ENCODE assay signal across 9 mouse cellular contexts in the genomic region with DNA sequence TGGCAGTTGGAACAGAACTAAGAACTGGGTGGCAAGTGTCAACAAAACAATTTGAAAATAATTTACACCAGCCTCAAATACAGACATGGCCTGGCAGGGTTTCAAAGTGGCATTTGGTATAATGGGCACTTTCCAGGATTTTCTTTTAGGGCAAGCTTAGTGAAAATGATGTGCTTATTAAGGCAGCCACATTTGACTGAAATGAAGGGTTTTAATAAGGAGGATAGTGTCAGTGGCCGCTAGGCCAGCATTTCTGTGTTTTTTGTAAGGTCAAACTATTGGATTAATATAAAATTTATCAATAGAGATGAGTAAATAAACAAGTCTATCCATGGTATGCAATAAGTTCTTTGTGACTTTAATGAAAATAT. TPM values are rescaled to one million over a fixed set of nuclear protein-coding genes. Genes with fewer than 3 reads are reported as not detected.
DNase-seq lines count a peak whose midpoint lies in the region; ATAC-seq and TF ChIP-seq lines count a peak whose summit lies in the region.
"Had no signal": no experiment of that assay in that cellular context is flagged by ENCODE, and none has a peak within 500 bp of the region (broad histone marks: within the 10 kb centered on the region; RNA-seq: fewer than 3 reads in every experiment).

No protein-coding gene starts in this region.

- H3K79me2 ChIP-seq in liver, adult 2 months (ENCODE audit: control insufficient read depth, insufficient read depth, low read length) = no peaks in the 10 kb centered on the region

- 58% methylated on average over 1 of the region's 1 CpGs for WGBS in liver, adult 2 months
- 52% methylated on average over 1 of the region's 1 CpGs for WGBS in forebrain, embryonic 15.5 days
- WGBS in limb, embryonic 13.5 days = 67% methylated on average over 1 of the region's 1 CpGs
- 40% methylated on average over 1 of the region's 1 CpGs for WGBS in olfactory bulb, adult 2 months

- DNase-seq in liver, adult 2 months (ENCODE audit: extremely low read depth, low read depth, low spot score) = no peak
- no peak for DNase-seq in liver
- no peak for DNase-seq in left cerebral cortex, adult 9 months (ENCODE audit: low spot score in 2 of 2)
- DNase-seq in urinary bladder, adult 18-20 months (ENCODE audit: low spot score in 2 of 2) = no peak

- TF ChIP-seq CTCF in liver, adult 2 months (IDR thresholded peaks at IDR 0.05; ENCODE audit: low read depth, low read length) = no peak
- TF ChIP-seq CTCF in olfactory bulb, adult 2 months (IDR thresholded peaks at IDR 0.05; ENCODE audit: insufficient read depth, low read depth, low read length) = no peak

- H3K9me3 ChIP-seq in forebrain, embryonic 15.5 days = no peaks in the 10 kb centered on the region
- H3K9me3 ChIP-seq in limb, embryonic 13.5 days = no peaks in the 10 kb centered on the region

- H3K9ac ChIP-seq in liver, adult 2 months (ENCODE audit: low read depth, low read length) = no peak overlapping the region
- no peak overlapping the region for H3K9ac ChIP-seq in forebrain, embryonic 15.5 days (replicated peaks)
- no peak overlapping the region for H3K9ac ChIP-seq in limb, embryonic 13.5 days

- peak overlapping the region; percentile 42 for H3K4me2 ChIP-seq in forebrain, embryonic 15.5 days (replicated peaks)
- peak overlapping the region; percentile 61 for H3K4me2 ChIP-seq in limb, embryonic 13.5 days (replicated peaks)

- H3K4me1 ChIP-seq in liver, adult 2 months (ENCODE audit: control insufficient read depth, insufficient read depth, low read length) = no peaks in the 10 kb centered on the region
- H3K4me1 ChIP-seq in forebrain, embryonic 15.5 days = no peaks in the 10 kb centered on the region
- H3K4me1 ChIP-seq in limb, embryonic 13.5 days = no peaks in the 10 kb centered on the region
- no peaks in the 10 kb centered on the region for H3K4me1 ChIP-seq in olfactory bulb, adult 2 months (ENCODE audit: control insufficient read depth, insufficient read depth, low read length)

- ATAC-seq in forebrain, embryonic 15.5 days (replicated peaks) = peak; percentile 29; the same call in 1 of the 2 replicates
- no peak for ATAC-seq in limb, embryonic 13.5 days (ENCODE audit: low FRiP score, low read depth)

- TF ChIP-seq POLR2A in liver, adult 2 months (IDR thresholded peaks at IDR 0.05; ENCODE audit: extremely low read depth, insufficient read depth, low read length) = no peak
- no peak for TF ChIP-seq POLR2A in olfactory bulb, adult 2 months (IDR thresholded peaks at IDR 0.05; ENCODE audit: insufficient read depth, low read depth, low read length)

- no peaks in the 10 kb centered on the region for H3K36me3 ChIP-seq in liver, adult 2 months (ENCODE audit: control insufficient read depth, insufficient read depth, low read length)
- H3K36me3 ChIP-seq in forebrain, embryonic 15.5 days = no peaks in the 10 kb centered on the region
- no peaks in the 10 kb centered on the region for H3K36me3 ChIP-seq in limb, embryonic 13.5 days

- H3K4me3 ChIP-seq in liver, adult 2 months (ENCODE audit: insufficient read depth, low read depth, low read length) = peak overlapping the region; percentile 60; the same call in 1 of the 2 replicates
- H3K4me3 ChIP-seq in forebrain, embryonic 15.5 days = peak overlapping the region; percentile 42
- peak overlapping the region; percentile 41 for H3K4me3 ChIP-seq in limb, embryonic 13.5 days
- H3K4me3 ChIP-seq in olfactory bulb, adult 2 months (ENCODE audit: insufficient read depth, low read depth, low read length) = peak overlapping the region; percentile 48

- H3K27ac ChIP-seq in liver, adult 2 months (replicated peaks; ENCODE audit: insufficient read depth, low read depth, low read length) = no peak overlapping the region
- no peak overlapping the region for H3K27ac ChIP-seq in forebrain, embryonic 15.5 days (replicated peaks)
- H3K27ac ChIP-seq in limb, embryonic 13.5 days = no peak overlapping the region
- H3K27ac ChIP-seq in olfactory bulb, adult 2 months (ENCODE audit: insufficient read depth, low read depth, low read length) = no peak overlapping the region

- H3K27me3 ChIP-seq in liver, adult 2 months (ENCODE audit: control insufficient read depth, insufficient read depth, low read length) = no peaks in the 10 kb centered on the region
- H3K27me3 ChIP-seq in forebrain, embryonic 15.5 days = no peaks in the 10 kb centered on the region
- H3K27me3 ChIP-seq in limb, embryonic 13.5 days = no peaks in the 10 kb centered on the region

RNA-seq across cellular contexts. Expression of gene Gm7173, which starts 0.5 kb away (rescaled TPM):
- 0.07 and 0.18 TPM in 2 replicates for total RNA-seq in liver, adult 2 months (2014; rRNA removed)
- polyA plus RNA-seq in liver, adult 2 months (2012; rRNA removed) = not detected in 2 replicates
- polyA plus RNA-seq in forebrain, embryonic 15.5 days (2015; fragmentation: Nextera tagmentation; extraction: Ambion mirVana) = 0.98 and 1.7 TPM in 2 replicates
- 0.34 and 0.70 TPM in 2 replicates for polyA plus RNA-seq in limb, embryonic 13.5 days (2015; fragmentation: Nextera tagmentation; extraction: Ambion mirVana)
- not detected in 2 replicates for polyA plus RNA-seq in olfactory bulb, adult 2 months (2012; ENCODE audit: insufficient read depth, insufficient read length, low replicate concordance, missing spikeins)
- polyA plus RNA-seq: erythroblast, embryonic 14.5 days; spleen, adult 2 months had no signal
